Mouse (Mus musculus) E14TG2a.4 (cell line): ENCODE measurements around the gene C1qtnf6.

Experiments used
- CTCF ChIP-seq: conservative IDR thresholded peaks from 2 replicates; pipeline ENCODE4 v1.5.1; 2014; ENCODE audit warnings: low read length
- NANOG ChIP-seq: IDR thresholded peaks from 2 replicates; pipeline ENCODE4 v1.6.1; 2014; ENCODE audit warnings: borderline replicate concordance, low read length, mixed read lengths

DNA sequence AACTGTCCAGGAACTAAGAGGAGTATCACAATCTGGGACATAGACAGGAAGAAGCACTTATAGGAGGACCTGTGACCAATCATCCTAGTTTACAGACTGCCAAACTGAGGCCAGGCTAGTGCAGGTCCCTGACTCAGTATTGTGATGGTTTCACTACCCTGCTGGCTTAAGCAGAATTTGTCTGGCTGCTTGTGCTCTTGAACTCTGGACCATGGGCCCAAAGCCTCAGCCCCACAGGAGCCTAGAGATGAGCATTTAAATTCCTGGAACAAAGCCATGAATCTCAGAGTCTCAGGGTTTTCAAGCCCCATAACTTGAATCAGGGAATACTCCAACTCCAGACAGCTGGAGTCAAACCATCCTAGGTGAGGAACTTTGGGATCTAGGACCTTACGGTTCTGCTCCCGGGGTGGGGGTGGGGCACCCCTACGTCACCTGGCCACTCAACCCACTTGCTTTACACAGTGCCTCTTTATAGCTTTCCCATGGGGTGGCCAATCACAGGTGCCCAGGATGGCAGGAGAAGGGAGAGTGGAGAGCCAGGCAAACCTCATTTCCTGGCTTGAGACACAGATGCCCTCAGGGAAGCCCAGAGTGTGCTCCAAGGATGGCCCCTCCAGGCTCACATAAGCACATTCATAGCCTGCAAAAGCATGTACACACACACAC is 11.0 kb upstream of the C1qtnf6 start:
- TF ChIP-seq CTCF (no peak), NANOG (no peak)
